Mouse (Mus musculus) T-helper 2 cell (primary cell): ENCODE data around the gene Rtn3.

Experiments
- in situ Hi-C: fragments of 300-600 bp; cut with MboI, MseI; formaldehyde crosslinking; loops from one replicate; pipeline ENCODE4 v1.15.1; 2025; ENCODE audit warnings: high pct_unique_total_duplicates

The Rtn3 gene

GRCm38 (mm10) chr19:7382903-7383865 lies 99.9 kb downstream of the Rtn3 start, which contains the start of gene Spindoc:
Spindoc (minus strand) TSS chr19:7382994.
- in situ Hi-C loops, result loop anchor here (10.0 kb wide), 1 partner anchor 1192 kb away; no protein-coding TSS in a partner anchor

- in situ Hi-C loops, result loop anchor here (10.0 kb wide), 1 partner anchor 1192 kb away; no protein-coding TSS in a partner anchor
Observed at GRCm38 (mm10) chr19:7382248-7382902, 100.7 kb downstream of the Rtn3 start.

DNA sequence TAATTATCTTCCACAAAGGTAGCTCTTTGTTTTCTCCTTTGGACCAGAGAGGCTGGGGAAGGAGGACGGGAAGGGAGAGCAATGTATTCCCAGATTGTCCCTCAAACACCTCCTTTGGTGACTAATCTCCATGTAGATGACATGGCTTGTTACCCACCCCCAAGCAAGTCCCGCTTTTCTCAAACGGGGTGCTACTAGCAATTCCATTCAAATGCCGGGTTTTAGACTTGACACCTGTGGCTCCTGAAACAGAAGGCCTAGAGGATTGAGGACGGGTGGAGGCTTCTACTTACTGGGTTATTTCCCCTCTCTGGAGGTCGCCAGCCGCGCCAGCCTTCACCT lies 101.2 kb downstream of the Rtn3 start:
- in situ Hi-C loops, result loop anchor here (10.0 kb wide), 1 partner anchor 1193 kb away; no protein-coding TSS in a partner anchor

DNA sequence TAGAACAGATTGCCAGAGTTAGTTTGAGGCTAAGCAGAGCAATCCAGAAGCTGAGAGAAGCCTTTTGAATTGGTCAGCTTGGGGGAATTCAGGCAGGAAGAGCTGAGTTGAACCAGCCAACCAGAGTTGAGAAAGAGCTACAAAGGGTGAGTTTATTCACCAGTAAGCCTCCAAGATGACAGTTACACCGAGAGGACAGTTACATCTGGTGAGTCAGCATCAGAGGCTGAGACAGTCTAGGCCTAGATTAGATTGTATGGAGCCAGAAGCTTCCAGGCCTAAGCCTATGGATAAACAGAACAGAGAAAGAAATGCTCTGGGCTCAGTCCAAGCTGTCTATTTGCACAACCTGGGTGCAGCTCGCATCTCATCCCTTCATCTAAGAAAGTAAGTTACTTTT lies 105.4 kb downstream of the Rtn3 start:
- in situ Hi-C loops, result no loop called here
